Mouse (Mus musculus) hindbrain, postnatal 0 days (tissue): Measurements from ENCODE around the gene Ctnnbl1. TPM values are rescaled to one million over a fixed set of nuclear protein-coding genes. Genes with fewer than 3 reads are reported as not detected.

Experiments used
- ATAC-seq: fragments of 200-750 bp; cut with Nextera tagmentation; 2 replicates; pipeline ENCODE4 v1.8.0; 2017; ENCODE audit warnings: mild to moderate bottlenecking, moderate TSS enrichment, moderate library complexity
- DNase-seq: peaks from one replicate; pipeline ENCODE4 v3.0.0-alpha.2; 2015; ENCODE audit warnings: low spot score
- H3K27ac ChIP-seq: fragments of 300-500 bp; sonication (generic); 2 replicates; pipeline ENCODE4 v1.5.1; 2014; ENCODE audit warnings: mild to moderate bottlenecking
- H3K27me3 ChIP-seq: fragments of 300-500 bp; sonication (generic); 2 replicates; pipeline ENCODE4 v1.6.1; 2014; ENCODE audit warnings: low read length, mixed read lengths; ENCODE audit not compliant: insufficient read depth
- H3K36me3 ChIP-seq: fragments of 300-500 bp; sonication (generic); 2 replicates; pipeline ENCODE4 v1.6.1; 2014; ENCODE audit warnings: low read length, mixed read lengths; ENCODE audit not compliant: insufficient read depth
- H3K4me1 ChIP-seq: fragments of 300-500 bp; sonication (generic); 2 replicates; pipeline ENCODE4 v1.6.1; 2014; ENCODE audit warnings: antibody characterized with exemption, low read length, mixed read lengths; ENCODE audit not compliant: insufficient read depth
- H3K4me2 ChIP-seq: fragments of 300-500 bp; sonication (generic); 2 replicates; pipeline ENCODE4 v1.6.1; 2014; ENCODE audit warnings: low read depth, mild to moderate bottlenecking, low read length, moderate library complexity, mixed read lengths
- H3K4me3 ChIP-seq: fragments of 300-500 bp; sonication (generic); 2 replicates; pipeline ENCODE4 v1.5.1; 2014; ENCODE audit warnings: low read length
- H3K9ac ChIP-seq: fragments of 300-500 bp; sonication (generic); replicated peaks from 2 replicates; pipeline ENCODE4 v1.6.1; 2014; ENCODE audit warnings: mild to moderate bottlenecking, low read length, moderate library complexity, mixed read lengths
- H3K9me3 ChIP-seq: fragments of 300-500 bp; sonication (generic); 2 replicates; pipeline ENCODE4 v1.6.1; 2016; ENCODE audit warnings: low read length, mixed read lengths
- CTCF ChIP-seq: IDR thresholded peaks from 2 replicates; pipeline ENCODE4 v1.5.1; 2016; ENCODE audit warnings: antibody characterized with exemption, control low read depth, low read depth
- WGBS: fragments of 180-500 bp; shearing (Covaris S2); extraction: QIAGEN DNeasy Blood & Tissue Kit; methylation state at CpG from one replicate; pipeline ENCODE4 v1.1.7; 2014; 5-methylcytosine and 5-hydroxymethylcytosine counted together
- polyA plus RNA-seq: library from polyadenylated mRNA; unstranded; fragments of >200 nt; fragmentation: Nextera tagmentation; extraction: Ambion mirVana; gene quantifications from 2 replicates; pipeline ENCODE4 v1.2.1, GENCODE M21; 2015
- total RNA-seq: library from RNA; depleted of rRNA; stranded (reverse); fragments of >200 nt; gene quantifications from 2 replicates; pipeline ENCODE4 v1.2.3, GENCODE M21; 2014

Ctnnbl1 gene
- total and polyA plus RNA-seq, 2 experiments from 2014 or later, result 30.3 to 45.4 TPM

- Histone ChIP-seq H3K9me3 (no peaks in the 10 kb centered on the region), H3K9ac (no peak overlapping the region), H3K27ac (no peak overlapping the region), H3K4me2 (no peak overlapping the region), H3K27me3 (no peaks in the 10 kb centered on the region), H3K4me3 (no peak overlapping the region), H3K4me1 (0 out of 2 replicates have a peak, but pooled peaks cover 2% of the 10 kb centered on the region), H3K36me3 (no peaks in the 10 kb centered on the region)
- DNase-seq, result no peak
- ATAC-seq, result peak; percentile 47; the same call in 1 of the 2 replicates
- no peak for TF ChIP-seq CTCF
- 77% methylated on average over 2 of the region's 2 CpGs for WGBS
Observed at GRCm38 (mm10) chr2:157844746-157845145, 107.5 kb downstream of the Ctnnbl1 start.

DNA sequence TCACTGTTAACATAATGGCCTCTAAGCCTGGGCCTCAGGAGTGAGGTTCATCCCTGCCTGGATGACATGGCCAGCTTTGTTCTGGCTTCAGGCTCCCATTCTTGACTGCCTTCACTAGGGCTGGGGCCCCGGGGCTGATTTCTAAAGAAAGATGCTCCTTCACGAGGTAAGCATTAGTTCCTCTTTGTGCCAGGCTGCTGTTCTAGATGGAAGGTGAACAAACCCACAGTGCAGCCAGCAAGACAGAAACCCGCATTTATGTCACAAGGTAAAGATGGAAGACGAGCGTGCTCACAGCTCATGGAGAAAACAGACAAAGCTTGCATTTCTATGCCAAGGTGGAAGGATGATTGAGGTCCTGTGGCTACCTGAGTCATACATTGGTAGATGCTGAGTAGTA, 108.6 kb downstream of the Ctnnbl1 start:
- Histone ChIP-seq H3K4me3 (no peak overlapping the region), H3K4me2 (no peak overlapping the region), H3K27me3 (no peaks in the 10 kb centered on the region), H3K4me1 (0 out of 2 replicates have a peak, but pooled peaks cover 2% of the 10 kb centered on the region), H3K9ac (no peak overlapping the region), H3K36me3 (no peaks in the 10 kb centered on the region), H3K9me3 (no peaks in the 10 kb centered on the region), H3K27ac (no peak overlapping the region)
- DNase-seq (no peak), ATAC-seq (no peak)
- 80% methylated on average over 5 of the region's 5 CpGs for WGBS
- TF ChIP-seq CTCF, result no peak

- H3K9me3 ChIP-seq, result no peaks in the 10 kb centered on the region
- H3K9ac ChIP-seq, result no peak overlapping the region
- ATAC-seq (no peak), DNase-seq (no peak)
- H3K27me3 ChIP-seq, result no peaks in the 10 kb centered on the region
- H3K36me3 ChIP-seq, result no peaks in the 10 kb centered on the region
- TF ChIP-seq CTCF, result no peak
- H3K4me1 ChIP-seq, result 0 out of 2 replicates have a peak, but pooled peaks cover 3% of the 10 kb centered on the region
- H3K27ac ChIP-seq, result no peak overlapping the region
- H3K4me2 ChIP-seq, result no peak overlapping the region
- no peak overlapping the region for H3K4me3 ChIP-seq
- WGBS, result 88% methylated on average over 3 of the region's 3 CpGs
Observed at GRCm38 (mm10) chr2:157853135-157853534, 115.9 kb downstream of the Ctnnbl1 start.

GRCm38 (mm10) chr2:157855814-157856213, 118.6 kb downstream of the Ctnnbl1 start:
- no peak overlapping the region for H3K9ac ChIP-seq
- no peaks in the 10 kb centered on the region for H3K36me3 ChIP-seq
- no peak overlapping the region for H3K27ac ChIP-seq
- ATAC-seq (no peak), DNase-seq (no peak)
- 91% methylated on average over 6 of the region's 6 CpGs for WGBS
- no peaks in the 10 kb centered on the region for H3K9me3 ChIP-seq
- H3K4me3 ChIP-seq, result no peak overlapping the region
- no peak overlapping the region for H3K4me2 ChIP-seq
- no peaks in the 10 kb centered on the region for H3K27me3 ChIP-seq
- no peak for TF ChIP-seq CTCF
- H3K4me1 ChIP-seq, result peaks cover 12% of the 10 kb centered on the region

DNA sequence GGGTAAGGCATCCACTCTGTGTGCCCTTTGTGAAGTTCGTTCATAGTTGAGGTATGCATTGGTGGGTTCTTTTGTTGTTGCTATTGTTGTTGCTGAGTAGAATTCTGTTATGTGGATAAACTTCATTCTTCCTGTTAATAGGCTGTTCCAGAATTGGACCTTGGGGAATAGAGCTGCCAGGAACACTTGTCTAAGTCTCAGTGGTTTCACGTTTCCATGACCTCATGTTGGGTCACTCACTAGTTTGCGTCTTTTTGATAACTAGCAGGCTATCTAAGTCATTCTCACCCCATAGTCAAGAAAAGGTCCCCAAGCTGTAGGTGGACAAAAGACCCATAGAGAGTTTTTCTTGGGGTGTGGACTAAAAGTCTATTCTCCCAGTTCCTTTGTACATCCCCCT, 120.3 kb downstream of the Ctnnbl1 start:
- no peak for TF ChIP-seq CTCF
- ATAC-seq, result no peak
- H3K27me3 ChIP-seq, result no peaks in the 10 kb centered on the region

DNA sequence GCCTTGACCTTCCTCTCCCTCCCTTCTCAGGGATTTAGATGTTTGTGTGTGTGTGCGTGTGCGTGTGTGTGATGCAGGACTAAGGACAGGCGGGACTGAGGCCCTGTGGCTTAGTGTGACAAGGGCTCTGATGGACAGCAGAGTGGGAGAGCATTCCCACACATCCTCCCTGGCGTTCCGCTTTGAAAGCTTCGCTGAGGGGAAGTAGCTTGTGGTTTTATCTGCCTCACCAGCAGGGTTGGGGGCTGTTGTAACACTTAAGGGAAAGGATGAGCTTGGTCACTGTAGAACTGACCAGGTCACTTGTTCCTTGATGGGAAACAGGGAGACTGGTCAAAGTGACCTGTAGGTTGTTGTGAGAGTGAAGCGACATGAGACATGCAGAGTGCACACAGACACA, 121.1 kb downstream of the Ctnnbl1 start:
- no peak overlapping the region for H3K9ac ChIP-seq
- no peaks in the 10 kb centered on the region for H3K9me3 ChIP-seq
- no peaks in the 10 kb centered on the region for H3K36me3 ChIP-seq
- H3K4me2 ChIP-seq, result no peak overlapping the region
- DNase-seq, result no peak
- 0 out of 2 replicates have a peak, but pooled peaks have one; percentile 5 for TF ChIP-seq CTCF
- ATAC-seq, result no peak
- no peaks in the 10 kb centered on the region for H3K27me3 ChIP-seq
- 72% methylated on average over 7 of the region's 7 CpGs for WGBS
- peaks cover 15% of the 10 kb centered on the region for H3K4me1 ChIP-seq
- H3K27ac ChIP-seq, result no peak overlapping the region
- H3K4me3 ChIP-seq, result no peak overlapping the region

More for the DNA sequence above, 120.3 kb downstream of the Ctnnbl1 start:
- Histone ChIP-seq H3K4me1 (peaks cover 15% of the 10 kb centered on the region), H3K9ac (no peak overlapping the region), H3K27ac (no peak overlapping the region), H3K9me3 (no peaks in the 10 kb centered on the region), H3K36me3 (no peaks in the 10 kb centered on the region), H3K4me3 (no peak overlapping the region), H3K4me2 (no peak overlapping the region)
- no peak for DNase-seq
- 67% methylated on average over 3 of the region's 3 CpGs for WGBS

DNA sequence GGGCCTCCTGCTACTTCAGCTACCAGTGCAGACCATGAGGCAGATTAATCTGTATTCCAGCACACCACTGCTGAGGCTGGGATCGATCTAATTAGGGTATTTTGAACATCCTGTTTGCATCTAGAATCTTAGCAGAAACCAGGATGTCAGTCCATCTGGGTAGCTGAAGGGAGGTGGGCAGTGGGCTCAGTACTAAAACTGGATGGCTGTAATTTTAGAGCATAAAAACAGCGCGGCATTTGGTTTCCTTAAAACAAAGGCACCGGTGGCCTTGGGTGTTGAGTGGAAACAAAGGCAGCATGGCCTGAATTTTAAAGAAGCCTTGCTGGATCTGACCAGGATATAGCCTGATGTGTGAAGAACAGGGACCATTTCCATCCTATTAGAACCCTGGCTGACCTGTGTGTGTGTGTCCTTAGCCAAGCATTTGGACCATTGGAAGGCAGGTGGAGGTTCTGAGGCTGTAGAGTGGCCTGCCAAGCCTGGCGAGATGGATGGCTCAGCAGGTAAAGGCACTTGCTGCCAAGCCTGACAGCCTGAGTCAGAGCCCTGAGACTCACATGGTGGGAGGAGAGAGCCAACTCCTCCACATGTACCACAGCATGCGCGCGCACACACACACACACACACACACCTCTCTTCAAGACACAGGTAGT, 122.0 kb downstream of the Ctnnbl1 start:
- peaks cover 15% of the 10 kb centered on the region for H3K4me1 ChIP-seq
- H3K27ac ChIP-seq, result peak overlapping the region; percentile 45; the same call in 1 of the 2 replicates
- H3K9me3 ChIP-seq, result no peaks in the 10 kb centered on the region
- H3K4me2 ChIP-seq, result no peak overlapping the region
- H3K27me3 ChIP-seq, result no peaks in the 10 kb centered on the region
- H3K9ac ChIP-seq, result no peak overlapping the region
- 58% methylated on average over 8 of the region's 8 CpGs for WGBS
- ATAC-seq, result peak; percentile 45; the same call in 1 of the 2 replicates
- TF ChIP-seq CTCF, result no peak
- peak; percentile 31 for DNase-seq
- H3K4me3 ChIP-seq, result no peak overlapping the region
- no peaks in the 10 kb centered on the region for H3K36me3 ChIP-seq
